In genomic region chr5:142974598-142975121, GRCm38 (mm10) we compare ENCODE assay signal across 8 mouse cellular contexts. TPM values are rescaled to one million over a fixed set of nuclear protein-coding genes. Genes with fewer than 3 reads are reported as not detected.
DNase-seq lines count a peak whose midpoint lies in the region; ATAC-seq lines count a peak whose summit lies in the region.

No protein-coding gene starts in this region.

- H3K4me2 ChIP-seq in embryonic facial prominence, embryonic 15.5 days (replicated peaks), result peak overlapping the region; percentile 19
- H3K4me2 ChIP-seq in midbrain, embryonic 12.5 days (replicated peaks), result peak overlapping the region; percentile 13; the same call in 1 of the 2 replicates
- H3K4me2 ChIP-seq in stomach, embryonic 15.5 days, result peak overlapping the region; percentile 31; the same call in 1 of the 2 replicates

- peak; percentile 73 for ATAC-seq in embryonic facial prominence, embryonic 15.5 days (ENCODE audit: insufficient number of reproducible peaks, low FRiP score, low TSS enrichment, low read depth)
- peak; percentile 58 to 67; a peak in 3 of 4 replicates for ATAC-seq in hematopoietic stem cell, adult 5-6 weeks (replicated peaks in 1 of 2; ENCODE audit: insufficient read depth in 1 of 2, low FRiP score in 2 of 2, low TSS enrichment in 1 of 2, low read depth in 1 of 2, poor library complexity in 2 of 2, severe bottlenecking in 2 of 2)
- ATAC-seq in midbrain, embryonic 12.5 days (ENCODE audit: low FRiP score, low read depth), result peak; percentile 81
- ATAC-seq in stomach, embryonic 15.5 days (ENCODE audit: insufficient read depth, low FRiP score, low read depth), result peak; percentile 59

- H3K9ac ChIP-seq in embryonic facial prominence, embryonic 15.5 days, result no peak overlapping the region
- H3K9ac ChIP-seq in midbrain, embryonic 12.5 days (replicated peaks), result 0 out of 2 replicates have a peak overlapping the region, but pooled peaks have one; percentile 25
- no peak overlapping the region for H3K9ac ChIP-seq in stomach, embryonic 15.5 days

- peaks cover 39% of the 10 kb centered on the region for H3K36me3 ChIP-seq in embryonic facial prominence, embryonic 15.5 days
- peaks cover 39% of the 10 kb centered on the region for H3K36me3 ChIP-seq in midbrain, embryonic 12.5 days
- peaks cover 36% of the 10 kb centered on the region for H3K36me3 ChIP-seq in stomach, embryonic 15.5 days

- peak overlapping the region; percentile 72 for H3K27ac ChIP-seq in embryonic facial prominence, embryonic 15.5 days (replicated peaks)
- peak overlapping the region; percentile 84 for H3K27ac ChIP-seq in midbrain, embryonic 12.5 days (replicated peaks)
- H3K27ac ChIP-seq in stomach, embryonic 15.5 days, result peak overlapping the region; percentile 41

- WGBS in embryonic facial prominence, embryonic 15.5 days, result 14% methylated on average over 18 of the region's 18 CpGs
- 15% methylated on average over 18 of the region's 18 CpGs for WGBS in midbrain, embryonic 12.5 days
- WGBS in stomach, embryonic 15.5 days, result 15% methylated on average over 18 of the region's 18 CpGs

- H3K4me1 ChIP-seq in embryonic facial prominence, embryonic 15.5 days, result peaks cover 20% of the 10 kb centered on the region
- H3K4me1 ChIP-seq in midbrain, embryonic 12.5 days, result peaks cover 17% of the 10 kb centered on the region
- H3K4me1 ChIP-seq in stomach, embryonic 15.5 days, result peaks cover 19% of the 10 kb centered on the region

- H3K9me3 ChIP-seq in embryonic facial prominence, embryonic 15.5 days (replicated peaks), result no peaks in the 10 kb centered on the region
- no peaks in the 10 kb centered on the region for H3K9me3 ChIP-seq in midbrain, embryonic 12.5 days
- H3K9me3 ChIP-seq in stomach, embryonic 15.5 days, result no peaks in the 10 kb centered on the region

- no peak overlapping the region for H3K4me3 ChIP-seq in embryonic facial prominence, embryonic 15.5 days (replicated peaks)
- H3K4me3 ChIP-seq in midbrain, embryonic 12.5 days, result no peak overlapping the region
- H3K4me3 ChIP-seq in stomach, embryonic 15.5 days (replicated peaks), result no peak overlapping the region

- DNase-seq in spleen, postnatal 36 days (ENCODE audit: low spot score in 2 of 2), result peak; percentile 43 to 47
- DNase-seq in spleen, adult 12 weeks (ENCODE audit: low spot score), result no peak
- DNase-seq in left cerebral cortex, adult 8-10 months (ENCODE audit: low spot score in 2 of 2), result peak; percentile 60 to 84
- DNase-seq in ovary, adult 18-20 months (ENCODE audit: low spot score), result no peak

- H3K27me3 ChIP-seq in embryonic facial prominence, embryonic 15.5 days, result no peaks in the 10 kb centered on the region
- no peaks in the 10 kb centered on the region for H3K27me3 ChIP-seq in midbrain, embryonic 12.5 days
- H3K27me3 ChIP-seq in stomach, embryonic 15.5 days (replicated peaks), result no peaks in the 10 kb centered on the region

RNA-seq across cellular contexts. Expression of gene Fscn1, which starts 14.5 kb away (rescaled TPM):
- 328 TPM in 2 replicates for polyA plus RNA-seq in embryonic facial prominence, embryonic 15.5 days (2015; fragmentation: Nextera tagmentation; extraction: Ambion mirVana)
- 6.3 and 7.0 TPM in 2 replicates for total RNA-seq in hematopoietic stem cell, adult 5-6 weeks (2017)
- total RNA-seq in left cerebral cortex, adult 8-10 months (2022), result 100 to 1,000 TPM; 218 to 276 (median 259) TPM
- polyA plus RNA-seq in midbrain, embryonic 12.5 days (2016; fragmentation: Nextera tagmentation; extraction: Ambion mirVana), result 707 and 742 TPM in 2 replicates
- polyA plus RNA-seq in stomach, embryonic 15.5 days (2015; fragmentation: Nextera tagmentation; extraction: Ambion mirVana), result 181 and 185 TPM in 2 replicates

Comparison
In these comparisons a context has a peak if more than half of its experiments do, and no peak if none do; other contexts are left out.
1. DNase-seq: peak in spleen, postnatal 36 days (2 of 2) and left cerebral cortex, adult 8-10 months (2 of 2); none in spleen, adult 12 weeks (single experiment) and ovary, adult 18-20 months (single experiment).
2. Peak in every context shown above with its lines, with median percentiles within 50 percentile points of each other: ATAC-seq, H3K27ac ChIP-seq and H3K4me2 ChIP-seq.